Mouse (Mus musculus) myocyte (in vitro differentiated cells): Measurements from ENCODE around the gene BC052040.

Experiments
- POLR2A ChIP-seq: IDR thresholded peaks from one replicate; pipeline ENCODE4 v1.6.1; 2011; ENCODE audit warnings: low read depth, mild to moderate bottlenecking, control low read depth, moderate library complexity; ENCODE audit not compliant: insufficient read length
- REST ChIP-seq: IDR thresholded peaks from one replicate; pipeline ENCODE4 v1.6.1; 2011; ENCODE audit warnings: mild to moderate bottlenecking, control low read depth, moderate library complexity; ENCODE audit not compliant: insufficient read depth, insufficient read length

GRCm38 (mm10) chr2:115678786-115679185, 97.3 kb downstream of the BC052040 start:
- TF ChIP-seq POLR2A (no peak), REST (no peak)
